Mouse (Mus musculus) heart, adult 11 months (tissue): ENCODE measurements around the gene Senp3.
A peak's percentile ranks its signal among the peaks of the same experiment; 100 is the strongest.

Experiments used
- DNase-seq: peaks from one replicate; pipeline ENCODE4 v3.0.0; 2022

Senp3 gene

GRCm38 (mm10) chr11:69645860-69646259 is 36.0 kb downstream of the Senp3 start:
- DNase-seq = no peak

- DNase-seq = no peak
Observed at GRCm38 (mm10) chr11:69635471-69635870, 46.4 kb downstream of the Senp3 start.

- DNase-seq = peak; percentile 98
Observed at GRCm38 (mm10) chr11:69633128-69633866, 48.6 kb downstream of the Senp3 start.

- DNase-seq = peak; percentile 100
Observed at GRCm38 (mm10) chr11:69632284-69633089, 49.4 kb downstream of the Senp3 start, which contains the start of gene Fxr2. Fxr2 (plus strand) TSS chr11:69632990.

- DNase-seq = no peak
Observed at GRCm38 (mm10) chr11:69629802-69630201, 52.1 kb downstream of the Senp3 start.

GRCm38 (mm10) chr11:69628286-69628685 is 53.6 kb downstream of the Senp3 start:
- DNase-seq = peak; percentile 94

- DNase-seq = peak; percentile 55
Observed at GRCm38 (mm10) chr11:69624339-69624738, 57.5 kb downstream of the Senp3 start.
